Mouse (Mus musculus): ENCODE data around the gene Pde8a. TPM values are rescaled to one million over a fixed set of nuclear protein-coding genes. Genes with fewer than 3 reads are reported as not detected.

The Pde8a gene
- polyA plus RNA-seq, 1 experiment from 2014 or later = 5.3 TPM

DNA sequence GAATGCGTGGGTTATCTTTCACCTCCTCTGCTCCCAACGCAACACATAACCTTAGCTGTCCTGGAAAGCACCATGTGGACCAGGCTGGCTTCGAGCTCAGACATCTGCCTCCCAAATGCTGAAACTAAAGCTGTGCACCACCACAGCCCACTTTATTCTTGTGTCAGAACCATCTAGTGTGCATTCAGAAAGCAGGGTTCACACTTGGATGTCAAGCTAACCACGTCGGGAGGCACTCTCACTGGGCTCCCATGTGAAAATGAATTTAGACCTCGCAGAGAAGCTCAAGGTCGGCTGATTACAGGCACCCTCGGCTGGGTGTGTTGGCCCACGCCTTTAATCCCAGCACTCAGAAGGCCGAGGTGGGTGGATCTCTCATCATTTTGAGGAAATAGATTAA, 130.4 kb downstream of the Pde8a start:
- ATAC-seq (ENCODE audit: insufficient number of reproducible peaks, insufficient read depth, low FRiP score, low read depth) = no peak
- Histone ChIP-seq H3K4me2 (ENCODE audit: low read length) (peak overlapping the region; percentile 94), H3K4me1 (ENCODE audit: control insufficient read depth in 2 of 2, insufficient read depth in 2 of 2, low read length in 2 of 2) (peaks cover 14 to 23% of the 10 kb centered on the region in 2 experiments), H3K27me3 (ENCODE audit: control insufficient read depth, insufficient read depth, low read length) (no peaks in the 10 kb centered on the region), H3K36me3 (ENCODE audit: control insufficient read depth, insufficient read depth, low read length) (peaks cover 53% of the 10 kb centered on the region), H3K9ac (ENCODE audit: low read length) (peak overlapping the region; percentile 99), H3K27ac (replicated peaks in 1 of 2; ENCODE audit: control insufficient read depth in 1 of 2, insufficient read depth in 1 of 2, low read depth in 2 of 2, low read length in 2 of 2) (no peak overlapping the region), H3K4me3 (ENCODE audit: control insufficient read depth in 1 of 2, insufficient read depth in 1 of 2, low read depth in 1 of 2, low read length in 2 of 2) (peak overlapping the region; percentile 93 to 96), H3K9me3 (ENCODE audit: control insufficient read depth, low read length) (no peaks in the 10 kb centered on the region)
- 6% methylated on average over 10 of the region's 10 CpGs for WGBS

DNA sequence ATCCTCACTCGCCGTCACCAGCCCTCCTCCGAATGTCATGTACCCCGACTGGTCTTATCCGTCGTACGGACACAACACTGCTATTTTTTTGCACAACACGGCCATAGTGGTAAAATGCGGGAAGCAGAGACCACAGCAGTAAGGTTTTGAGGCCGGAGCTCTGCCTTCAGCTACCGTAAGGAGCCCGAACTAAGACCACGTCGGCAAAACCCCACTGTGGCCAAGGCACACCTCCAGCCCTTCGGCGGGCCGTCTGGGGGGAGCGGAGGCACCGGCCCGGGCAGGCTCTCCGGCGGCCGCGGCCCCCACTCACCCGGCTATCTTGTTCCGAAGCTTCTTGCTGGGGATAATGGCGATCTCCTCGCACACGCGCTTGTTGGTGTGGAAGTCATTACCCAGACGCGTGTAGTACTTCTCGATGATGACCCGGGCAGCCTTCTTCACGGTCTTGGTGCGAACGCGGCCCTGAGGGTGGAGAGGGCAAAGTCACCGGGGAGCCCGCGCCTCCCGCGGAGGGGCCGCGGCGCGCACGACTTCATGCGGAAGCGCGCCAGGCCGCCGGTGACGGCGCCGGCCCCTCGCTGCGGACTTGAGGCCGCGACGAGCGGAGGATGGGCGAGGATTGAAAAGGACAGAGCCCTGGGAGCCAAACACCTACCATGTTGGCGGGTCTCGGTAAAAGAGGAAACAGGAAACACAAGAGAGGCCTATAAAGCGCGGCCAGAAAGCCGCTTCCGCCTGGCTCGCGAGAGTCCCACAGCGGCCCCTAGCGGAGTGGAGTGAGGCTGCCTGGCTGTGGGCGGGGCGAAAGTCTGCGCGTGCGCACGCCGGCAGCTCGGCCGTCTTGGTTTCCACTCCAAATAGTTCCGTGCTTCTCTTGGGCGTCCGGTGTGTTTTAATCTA, 131.4 kb downstream of the Pde8a start, which contains the start of gene Rps17:
TSS of gene Rps17 (minus strand) at position 711 of the 903 bp plus-strand sequence.
- WGBS = under 1% methylated on average over 85 of the region's 85 CpGs
- Histone ChIP-seq H3K4me3 (ENCODE audit: control insufficient read depth in 1 of 2, insufficient read depth in 1 of 2, low read depth in 1 of 2, low read length in 2 of 2) (peak within 1 kb of the TSS; percentile 93 to 96), H3K4me1 (ENCODE audit: control insufficient read depth in 2 of 2, insufficient read depth in 2 of 2, low read length in 2 of 2) (peaks cover 14 to 23% of the 10 kb centered on the region in 2 experiments), H3K4me2 (ENCODE audit: low read length) (peak within 1 kb of the TSS; percentile 94), H3K27ac (replicated peaks in 1 of 2; ENCODE audit: control insufficient read depth in 1 of 2, insufficient read depth in 1 of 2, low read depth in 2 of 2, low read length in 2 of 2) (peak within 1 kb of the TSS; percentile 77 to 84), H3K36me3 (ENCODE audit: control insufficient read depth, insufficient read depth, low read length) (peaks cover 43% of the 10 kb centered on the region), H3K9me3 (ENCODE audit: control insufficient read depth, low read length) (no peaks in the 10 kb centered on the region), H3K9ac (ENCODE audit: low read length) (peak within 1 kb of the TSS; percentile 99), H3K27me3 (ENCODE audit: control insufficient read depth, insufficient read depth, low read length) (no peaks in the 10 kb centered on the region)
- peak; percentile 84 for ATAC-seq (ENCODE audit: insufficient number of reproducible peaks, insufficient read depth, low FRiP score, low read depth)

GRCm38 (mm10) chr7:81345447-81346170, 132.2 kb downstream of the Pde8a start:
- WGBS = 58% methylated on average over 15 of the region's 15 CpGs
- no peaks in the 10 kb centered on the region for H3K27me3 ChIP-seq (ENCODE audit: control insufficient read depth, insufficient read depth, low read length)
- no peaks in the 10 kb centered on the region for H3K9me3 ChIP-seq (ENCODE audit: control insufficient read depth, low read length)
- H3K4me2 ChIP-seq (ENCODE audit: low read length) = peak overlapping the region; percentile 55
- H3K4me3 ChIP-seq (ENCODE audit: control insufficient read depth in 1 of 2, insufficient read depth in 1 of 2, low read depth in 1 of 2, low read length in 2 of 2) = peak overlapping the region; percentile 48 to 93
- peaks cover 35% of the 10 kb centered on the region for H3K36me3 ChIP-seq (ENCODE audit: control insufficient read depth, insufficient read depth, low read length)
- peaks cover 14 to 23% of the 10 kb centered on the region in 2 experiments for H3K4me1 ChIP-seq (ENCODE audit: control insufficient read depth in 2 of 2, insufficient read depth in 2 of 2, low read length in 2 of 2)
- H3K27ac ChIP-seq (replicated peaks in 1 of 2; ENCODE audit: control insufficient read depth in 1 of 2, insufficient read depth in 1 of 2, low read depth in 2 of 2, low read length in 2 of 2) = peak overlapping the region in 1 of 2 experiments; percentile 63; a peak in 2 of 4 replicates
- peak overlapping the region; percentile 67 for H3K9ac ChIP-seq (ENCODE audit: low read length)
- no peak for ATAC-seq (ENCODE audit: insufficient number of reproducible peaks, insufficient read depth, low FRiP score, low read depth)

DNA sequence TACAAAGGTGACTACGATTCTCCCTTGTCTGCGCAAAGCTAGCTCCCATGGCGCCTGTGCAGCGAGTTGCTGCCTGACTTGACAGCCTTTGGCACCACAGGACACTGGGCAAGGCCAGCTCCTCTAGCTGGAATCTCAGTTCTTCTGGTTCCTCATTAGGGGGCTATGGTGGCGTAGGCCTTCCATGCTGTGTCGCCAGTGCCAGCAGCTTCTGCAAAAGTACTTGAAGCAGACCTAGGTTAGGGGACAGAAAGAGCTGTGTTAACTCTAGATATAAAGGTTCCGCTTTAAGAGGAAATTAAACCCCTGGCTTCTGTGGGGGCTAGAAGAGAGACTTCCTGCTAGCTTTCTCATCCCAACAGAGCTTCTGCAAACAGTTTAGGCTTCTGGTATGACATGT, 134.8 kb downstream of the Pde8a start:
- ATAC-seq (ENCODE audit: insufficient number of reproducible peaks, insufficient read depth, low FRiP score, low read depth) = no peak
- no peak overlapping the region for H3K4me2 ChIP-seq (ENCODE audit: low read length)
- H3K36me3 ChIP-seq (ENCODE audit: control insufficient read depth, insufficient read depth, low read length) = peaks cover 9% of the 10 kb centered on the region
- H3K27ac ChIP-seq (replicated peaks in 1 of 2; ENCODE audit: control insufficient read depth in 1 of 2, insufficient read depth in 1 of 2, low read depth in 2 of 2, low read length in 2 of 2) = no peak overlapping the region
- no peak overlapping the region for H3K9ac ChIP-seq (ENCODE audit: low read length)
- WGBS = 67% methylated on average over 7 of the region's 7 CpGs
- H3K4me3 ChIP-seq (ENCODE audit: control insufficient read depth in 1 of 2, insufficient read depth in 1 of 2, low read depth in 1 of 2, low read length in 2 of 2) = no peak overlapping the region
- no peaks in the 10 kb centered on the region for H3K27me3 ChIP-seq (ENCODE audit: control insufficient read depth, insufficient read depth, low read length)
- peaks cover 9% of the 10 kb centered on the region in 2 experiments for H3K4me1 ChIP-seq (ENCODE audit: control insufficient read depth in 2 of 2, insufficient read depth in 2 of 2, low read length in 2 of 2)
- no peaks in the 10 kb centered on the region for H3K9me3 ChIP-seq (ENCODE audit: control insufficient read depth, low read length)

DNA sequence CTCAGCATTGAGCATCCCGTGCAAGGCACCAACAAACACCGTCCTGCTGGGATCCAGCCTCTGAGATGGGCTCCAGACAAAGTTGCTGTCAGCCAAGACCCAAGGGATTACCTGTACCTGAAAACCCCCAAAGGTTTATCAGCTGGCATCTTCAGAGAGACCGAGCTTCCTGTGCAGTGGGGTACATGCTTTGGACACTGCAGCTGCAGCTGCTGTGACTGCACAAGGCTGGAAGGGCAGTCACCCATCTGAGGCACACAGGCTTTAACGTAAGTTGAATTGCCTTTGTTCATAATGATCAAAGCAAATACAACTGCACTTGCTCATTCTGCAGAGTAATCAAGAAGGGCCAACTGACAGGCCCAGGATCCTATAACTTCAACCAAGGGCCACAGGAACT, 138.4 kb downstream of the Pde8a start:
- no peaks in the 10 kb centered on the region for H3K9me3 ChIP-seq (ENCODE audit: control insufficient read depth, low read length)
- H3K9ac ChIP-seq (ENCODE audit: low read length) = no peak overlapping the region
- no peaks in the 10 kb centered on the region for H3K27me3 ChIP-seq (ENCODE audit: control insufficient read depth, insufficient read depth, low read length)
- no peaks in the 10 kb centered on the region for H3K4me1 ChIP-seq (ENCODE audit: control insufficient read depth in 2 of 2, insufficient read depth in 2 of 2, low read length in 2 of 2)
- H3K4me2 ChIP-seq (ENCODE audit: low read length) = no peak overlapping the region
- no peak overlapping the region for H3K27ac ChIP-seq (replicated peaks in 1 of 2; ENCODE audit: control insufficient read depth in 1 of 2, insufficient read depth in 1 of 2, low read depth in 2 of 2, low read length in 2 of 2)
- no peak for ATAC-seq (ENCODE audit: insufficient number of reproducible peaks, insufficient read depth, low FRiP score, low read depth)
- H3K36me3 ChIP-seq (ENCODE audit: control insufficient read depth, insufficient read depth, low read length) = no peaks in the 10 kb centered on the region
- WGBS = 75% methylated on average over 4 of the region's 4 CpGs
- H3K4me3 ChIP-seq (ENCODE audit: control insufficient read depth in 1 of 2, insufficient read depth in 1 of 2, low read depth in 1 of 2, low read length in 2 of 2) = no peak overlapping the region

DNA sequence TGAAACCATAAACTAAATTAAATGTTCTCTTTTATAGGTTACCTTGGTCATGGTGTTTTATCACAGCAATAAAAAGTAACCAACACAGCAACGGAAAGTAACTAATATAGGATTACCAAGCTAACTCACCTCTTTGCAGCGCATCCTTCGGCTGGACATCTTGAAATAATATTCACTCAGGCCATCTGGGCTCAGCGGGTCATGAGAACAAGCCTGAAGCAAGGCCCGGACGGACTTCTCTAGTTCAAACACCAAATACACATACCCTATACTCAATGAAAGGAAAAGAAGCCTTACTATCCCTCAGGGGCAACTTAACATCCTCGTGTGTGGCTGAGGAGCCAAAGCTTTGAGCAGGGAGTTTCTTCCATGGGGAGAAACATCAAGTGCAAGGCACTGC, 142.3 kb downstream of the Pde8a start:
- WGBS = 81% methylated on average over 7 of the region's 7 CpGs
- H3K36me3 ChIP-seq (ENCODE audit: control insufficient read depth, insufficient read depth, low read length) = no peaks in the 10 kb centered on the region
- no peaks in the 10 kb centered on the region for H3K4me1 ChIP-seq (ENCODE audit: control insufficient read depth in 2 of 2, insufficient read depth in 2 of 2, low read length in 2 of 2)
- no peak overlapping the region for H3K9ac ChIP-seq (ENCODE audit: low read length)
- H3K4me3 ChIP-seq (ENCODE audit: control insufficient read depth in 1 of 2, insufficient read depth in 1 of 2, low read depth in 1 of 2, low read length in 2 of 2) = no peak overlapping the region
- no peak overlapping the region for H3K27ac ChIP-seq (replicated peaks in 1 of 2; ENCODE audit: control insufficient read depth in 1 of 2, insufficient read depth in 1 of 2, low read depth in 2 of 2, low read length in 2 of 2)
- ATAC-seq (ENCODE audit: insufficient number of reproducible peaks, insufficient read depth, low FRiP score, low read depth) = no peak
- no peak overlapping the region for H3K4me2 ChIP-seq (ENCODE audit: low read length)
- H3K9me3 ChIP-seq (ENCODE audit: control insufficient read depth, low read length) = no peaks in the 10 kb centered on the region
- no peaks in the 10 kb centered on the region for H3K27me3 ChIP-seq (ENCODE audit: control insufficient read depth, insufficient read depth, low read length)

DNA sequence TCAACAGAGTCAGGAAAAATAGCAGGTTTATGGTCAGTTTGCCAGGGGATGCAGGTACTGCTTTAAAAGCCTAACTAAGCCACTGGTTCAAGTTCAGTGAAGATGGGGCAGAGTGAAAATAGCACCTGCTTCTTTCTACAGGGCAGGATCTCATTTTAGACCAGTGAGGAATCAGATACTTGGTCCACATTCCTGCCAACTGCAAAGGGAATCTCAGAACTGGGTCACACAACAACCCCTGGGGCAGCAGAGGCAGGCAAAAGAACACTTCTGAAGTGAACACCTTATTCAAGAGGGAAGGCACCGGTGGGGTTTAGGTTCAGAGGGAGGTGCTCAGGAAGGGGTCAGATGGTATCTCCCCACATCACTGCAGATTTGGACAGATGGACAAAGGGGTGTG, 143.0 kb downstream of the Pde8a start:
- no peak overlapping the region for H3K4me2 ChIP-seq (ENCODE audit: low read length)
- WGBS = 92% methylated on average over 1 of the region's 1 CpGs
- no peak for ATAC-seq (ENCODE audit: insufficient number of reproducible peaks, insufficient read depth, low FRiP score, low read depth)

More for the DNA sequence above, 143.0 kb downstream of the Pde8a start:
- no peaks in the 10 kb centered on the region for H3K36me3 ChIP-seq (ENCODE audit: control insufficient read depth, insufficient read depth, low read length)
- H3K4me1 ChIP-seq (ENCODE audit: control insufficient read depth in 2 of 2, insufficient read depth in 2 of 2, low read length in 2 of 2) = no peaks in the 10 kb centered on the region
- H3K4me3 ChIP-seq (ENCODE audit: control insufficient read depth in 1 of 2, insufficient read depth in 1 of 2, low read depth in 1 of 2, low read length in 2 of 2) = no peak overlapping the region
- H3K9me3 ChIP-seq (ENCODE audit: control insufficient read depth, low read length) = no peaks in the 10 kb centered on the region
- H3K27me3 ChIP-seq (ENCODE audit: control insufficient read depth, insufficient read depth, low read length) = no peaks in the 10 kb centered on the region
- no peak overlapping the region for H3K27ac ChIP-seq (replicated peaks in 1 of 2; ENCODE audit: control insufficient read depth in 1 of 2, insufficient read depth in 1 of 2, low read depth in 2 of 2, low read length in 2 of 2)
- H3K9ac ChIP-seq (ENCODE audit: low read length) = no peak overlapping the region
